Comparison of ENCODE assay signal across 17 mouse cellular contexts in genomic region chr5:149702770-149703169, GRCm38 (mm10). TPM values are rescaled to one million over a fixed set of nuclear protein-coding genes. Genes with fewer than 3 reads are reported as not detected.
DNase-seq lines count a peak whose midpoint lies in the region; ATAC-seq and TF ChIP-seq lines count a peak whose summit lies in the region.
"Had no signal": no experiment of that assay in that cellular context is flagged by ENCODE, and none has a peak within 500 bp of the region (broad histone marks: within the 10 kb centered on the region; RNA-seq: fewer than 3 reads in every experiment).

No protein-coding gene starts in this region.

- H3K36me3 ChIP-seq in forebrain, embryonic 11.5 days (ENCODE audit: control insufficient read depth, insufficient read depth, low read length) = no peaks in the 10 kb centered on the region
- H3K36me3 ChIP-seq in forebrain, embryonic 16.5 days (ENCODE audit: control insufficient read depth, insufficient read depth) = no peaks in the 10 kb centered on the region
- H3K36me3 ChIP-seq in limb, embryonic 10.5 days = peaks cover 83% of the 10 kb centered on the region
- H3K36me3 ChIP-seq: neural tube, embryonic 15.5 days had no signal

- H3K9me3 ChIP-seq in forebrain, embryonic 11.5 days (ENCODE audit: control insufficient read depth, low read length) = peaks cover 4% of the 10 kb centered on the region; the same call in 1 of the 2 replicates
- no peaks in the 10 kb centered on the region for H3K9me3 ChIP-seq in forebrain, embryonic 16.5 days (ENCODE audit: control insufficient read depth, low read length)
- no peaks in the 10 kb centered on the region; the same call in 1 of the 2 replicates for H3K9me3 ChIP-seq in limb, embryonic 10.5 days (replicated peaks)
- H3K9me3 ChIP-seq: midbrain, embryonic 15.5 days; neural tube, embryonic 15.5 days had no signal

- H3K27me3 ChIP-seq in forebrain, embryonic 11.5 days (ENCODE audit: control insufficient read depth, insufficient read depth, low read length) = no peaks in the 10 kb centered on the region
- no peaks in the 10 kb centered on the region for H3K27me3 ChIP-seq in forebrain, embryonic 16.5 days (replicated peaks; ENCODE audit: control insufficient read depth, insufficient read depth, low read length)
- no peaks in the 10 kb centered on the region for H3K27me3 ChIP-seq in limb, embryonic 10.5 days (ENCODE audit: low read depth, poor library complexity, severe bottlenecking)
- H3K27me3 ChIP-seq: limb, embryonic 12.5 days; midbrain, embryonic 15.5 days; neural tube, embryonic 15.5 days had no signal

- TF ChIP-seq CTCF in left cerebral cortex, adult 2 months (IDR thresholded peaks at IDR 0.05) = peak; percentile 38
- TF ChIP-seq CTCF in cortical plate, adult 2 months (IDR thresholded peaks at IDR 0.05; ENCODE audit: extremely low read depth, insufficient read depth, low read length) = peak; percentile 5; the same call in 1 of the 2 replicates

- no peak overlapping the region for H3K4me3 ChIP-seq in forebrain, embryonic 11.5 days (ENCODE audit: low read depth, low read length)
- no peak overlapping the region for H3K4me3 ChIP-seq in forebrain, embryonic 16.5 days (replicated peaks; ENCODE audit: low read length)
- H3K4me3 ChIP-seq in left cerebral cortex, adult 2 months = no peak overlapping the region
- no peak overlapping the region for H3K4me3 ChIP-seq in cortical plate, adult 2 months (ENCODE audit: insufficient read depth, low read length)
- no peak overlapping the region for H3K4me3 ChIP-seq in limb, embryonic 10.5 days
- H3K4me3 ChIP-seq: limb, embryonic 12.5 days; midbrain, embryonic 15.5 days; neural tube, embryonic 15.5 days had no signal

- H3K27ac ChIP-seq in forebrain, embryonic 11.5 days (ENCODE audit: low read depth, low read length) = no peak overlapping the region
- no peak overlapping the region for H3K27ac ChIP-seq in forebrain, embryonic 16.5 days (ENCODE audit: low read length)
- no peak overlapping the region for H3K27ac ChIP-seq in left cerebral cortex, adult 2 months
- no peak overlapping the region for H3K27ac ChIP-seq in cortical plate, adult 2 months (ENCODE audit: insufficient read depth, low read length)
- no peak overlapping the region for H3K27ac ChIP-seq in limb, embryonic 10.5 days
- H3K27ac ChIP-seq: limb, embryonic 12.5 days; midbrain, embryonic 15.5 days; neural tube, embryonic 15.5 days had no signal

- no peak overlapping the region for H3K9ac ChIP-seq in forebrain, embryonic 11.5 days (ENCODE audit: low read length)
- H3K9ac ChIP-seq in forebrain, embryonic 16.5 days (replicated peaks; ENCODE audit: low read depth, low read length) = no peak overlapping the region
- H3K9ac ChIP-seq: limb, embryonic 12.5 days; midbrain, embryonic 15.5 days; neural tube, embryonic 15.5 days had no signal

- no peak for TF ChIP-seq POLR2A in cortical plate, adult 2 months (IDR thresholded peaks at IDR 0.05; ENCODE audit: extremely low read depth, insufficient read depth, low read length)

- intact Hi-C loops in left cerebral cortex, adult 2 months (cut with DNase I) = no loop called here

- H3K4me1 ChIP-seq in forebrain, embryonic 11.5 days (replicated peaks; ENCODE audit: control insufficient read depth, insufficient read depth, low read length) = no peaks in the 10 kb centered on the region
- H3K4me1 ChIP-seq in forebrain, embryonic 16.5 days (replicated peaks; ENCODE audit: control insufficient read depth, insufficient read depth, low read length) = no peaks in the 10 kb centered on the region
- 0 out of 2 replicates have a peak, but pooled peaks cover 1% of the 10 kb centered on the region for H3K4me1 ChIP-seq in cortical plate, adult 2 months (ENCODE audit: control insufficient read depth, insufficient read depth, low read length)
- no peaks in the 10 kb centered on the region for H3K4me1 ChIP-seq in limb, embryonic 10.5 days
- H3K4me1 ChIP-seq: limb, embryonic 12.5 days; midbrain, embryonic 15.5 days; neural tube, embryonic 15.5 days had no signal

- no peak overlapping the region for H3K4me2 ChIP-seq in forebrain, embryonic 11.5 days (ENCODE audit: low read depth, low read length, severe bottlenecking)
- H3K4me2 ChIP-seq in forebrain, embryonic 16.5 days (ENCODE audit: low read length) = no peak overlapping the region
- H3K4me2 ChIP-seq: limb, embryonic 12.5 days; midbrain, embryonic 15.5 days; neural tube, embryonic 15.5 days had no signal

- peak; percentile 33 for DNase-seq in forebrain, embryonic 11.5 days (ENCODE audit: low spot score)
- no peak for DNase-seq in left cerebral cortex, adult 2 months (ENCODE audit: extremely low spot score in 1 of 2, low spot score in 2 of 2)
- no peak for DNase-seq in left cerebral cortex, adult 11 months (ENCODE audit: low spot score)
- DNase-seq in B cell, adult 2 months = peak; percentile 13 to 24
- no peak for DNase-seq in limb, embryonic 10.5 days (ENCODE audit: low spot score)
- DNase-seq: cerebellum, adult 9-10 months; kidney, adult 11 months; layer of hippocampus, adult 9-11 months; lung, postnatal 10 days; right cerebral cortex, adult 18-20 months; thymus, postnatal 36 days had no signal

- ATAC-seq in forebrain, embryonic 11.5 days (replicated peaks; ENCODE audit: low FRiP score) = no peak
- ATAC-seq in forebrain, embryonic 16.5 days = no peak
- ATAC-seq in monocyte, adult 5-6 weeks (replicated peaks; ENCODE audit: insufficient number of reproducible peaks, low FRiP score, low TSS enrichment, poor library complexity, severe bottlenecking) = no peak
- ATAC-seq: midbrain, embryonic 15.5 days had no signal

RNA-seq across cellular contexts. Expression of gene B3glct, which starts 24.7 kb away (rescaled TPM):
- polyA plus RNA-seq in forebrain, embryonic 11.5 days (2014; fragmentation: Nextera tagmentation; extraction: Ambion mirVana) = 17.1 and 20.1 TPM in 2 replicates
- 13.4 and 14.4 TPM in 2 replicates for polyA plus RNA-seq in forebrain, embryonic 16.5 days (2015; fragmentation: Nextera tagmentation; extraction: Ambion mirVana)
- 10 to 100 TPM; 14.0 to 15.1 TPM for total RNA-seq in left cerebral cortex, adult 2 months (2021)
- polyA plus RNA-seq in cortical plate, adult 2 months (2012; rRNA removed) = 14.2 and 17.0 TPM in 2 replicates
- polyA plus RNA-seq in limb, embryonic 10.5 days (2016; fragmentation: Nextera tagmentation; extraction: Ambion mirVana) = 20.4 and 21.1 TPM in 2 replicates
- total RNA-seq in monocyte, adult 5-6 weeks (2017) = 1.9 to 6.3 TPM (median 2.4 TPM) in 3 replicates

Comparison
In these comparisons a context has a peak if more than half of its experiments do, and no peak if none do; other contexts are left out.
1. DNase-seq: peak in forebrain, embryonic 11.5 days (single experiment) and B cell, adult 2 months (2 of 2); none in left cerebral cortex, adult 2 months (0 of 2), left cerebral cortex, adult 11 months (single experiment) and limb, embryonic 10.5 days (single experiment).